Mouse (Mus musculus) WW6 (cell line): Measurements from ENCODE around the gene Extl1.
"Not testable (repeated sequence)": the region's sequence is repeated elsewhere in the genome, so short reads cannot be mapped to it uniquely, and the experiment has no call there.

ENCODE experiments used
- DNase-seq: peaks from one replicate; pipeline ENCODE4 v3.0.0-alpha.2; 2013; ENCODE audit warnings: low read depth, low spot score

The Extl1 gene

GRCm38 (mm10) chr4:134383750-134384149 lies at the start of gene Extl1:
Extl1 (minus strand) TSS chr4:134383850.
- not testable (repeated sequence) for DNase-seq

- DNase-seq: no peak
Measured at GRCm38 (mm10) chr4:134432686-134433360, 49.2 kb upstream of the Extl1 start.

- no peak for DNase-seq
Measured at GRCm38 (mm10) chr4:134430381-134431004, 46.8 kb upstream of the Extl1 start.

- DNase-seq: no peak
Measured at GRCm38 (mm10) chr4:134425088-134425487, 41.4 kb upstream of the Extl1 start.

GRCm38 (mm10) chr4:134423949-134424348 lies 40.3 kb upstream of the Extl1 start:
- no peak for DNase-seq

GRCm38 (mm10) chr4:134421971-134422370 lies 38.3 kb upstream of the Extl1 start:
- DNase-seq: no peak

- DNase-seq: no peak
Measured at GRCm38 (mm10) chr4:134417111-134417510, 33.5 kb upstream of the Extl1 start.

GRCm38 (mm10) chr4:134416602-134417001 lies 33.0 kb upstream of the Extl1 start:
- DNase-seq: no peak

GRCm38 (mm10) chr4:134416177-134416576 lies 32.5 kb upstream of the Extl1 start:
- DNase-seq: no peak

GRCm38 (mm10) chr4:134409286-134409685 lies 25.6 kb upstream of the Extl1 start:
- no peak for DNase-seq

GRCm38 (mm10) chr4:134403721-134404120 lies 20.1 kb upstream of the Extl1 start:
- no peak for DNase-seq

GRCm38 (mm10) chr4:134402571-134403262 lies 19.1 kb upstream of the Extl1 start:
- DNase-seq: no peak

GRCm38 (mm10) chr4:134401856-134402570 lies 18.4 kb upstream of the Extl1 start:
- no peak for DNase-seq

- no peak for DNase-seq
Measured at GRCm38 (mm10) chr4:134401181-134401661, 17.6 kb upstream of the Extl1 start.

- DNase-seq: no peak
Measured at GRCm38 (mm10) chr4:134400206-134400605, 16.6 kb upstream of the Extl1 start.

GRCm38 (mm10) chr4:134397732-134398131 lies 14.1 kb upstream of the Extl1 start:
- no peak for DNase-seq

GRCm38 (mm10) chr4:134397121-134397520 lies 13.5 kb upstream of the Extl1 start:
- no peak for DNase-seq

GRCm38 (mm10) chr4:134395977-134396825 lies 12.6 kb upstream of the Extl1 start, which contains the start of gene Pafah2:
Pafah2 (plus strand) TSS chr4:134396320.
- DNase-seq: peak; percentile 92

GRCm38 (mm10) chr4:134395142-134395541 lies 11.5 kb upstream of the Extl1 start:
- DNase-seq: no peak

GRCm38 (mm10) chr4:134393026-134393425 lies 9.4 kb upstream of the Extl1 start:
- DNase-seq: no peak

- DNase-seq: no peak
Measured at GRCm38 (mm10) chr4:134392595-134392994, 8.9 kb upstream of the Extl1 start.
